Mouse (Mus musculus) megakaryocyte, embryonic 14.5 days (primary cell): ENCODE results near the gene B3gnt2.

Experiments
- FLI1 ChIP-seq: IDR thresholded peaks from 2 replicates; pipeline ENCODE4 v1.6.1; 2012; ENCODE audit warnings: low read length, inconsistent platforms, mixed read lengths
- GATA1 ChIP-seq: IDR thresholded peaks from 3 replicates; pipeline ENCODE4 v1.6.1; 2012; ENCODE audit warnings: mixed read lengths, low read length, inconsistent platforms, borderline replicate concordance

GRCm38 (mm10) chr11:22848649-22849195, 12.0 kb downstream of the B3gnt2 start:
- TF ChIP-seq GATA1 (no peak), FLI1 (no peak)
